Mouse (Mus musculus) forebrain, embryonic 15.5 days (tissue): Measurements from ENCODE around the gene Nfib. TPM values are rescaled to one million over a fixed set of nuclear protein-coding genes. Genes with fewer than 3 reads are reported as not detected.

Experiments used
- ATAC-seq: fragments of 200-750 bp; cut with Nextera tagmentation; replicated peaks from 2 replicates; pipeline ENCODE4 v1.8.0; 2017; ENCODE audit warnings: mild to moderate bottlenecking, moderate TSS enrichment, moderate library complexity
- H3K27ac ChIP-seq: fragments of 300-500 bp; sonication (generic); replicated peaks from 2 replicates; pipeline ENCODE4 v1.5.1; 2015; ENCODE audit warnings: mild to moderate bottlenecking, inconsistent platforms
- H3K27me3 ChIP-seq: fragments of 300-500 bp; sonication (generic); 2 replicates; pipeline ENCODE4 v1.6.1; 2015; ENCODE audit warnings: inconsistent platforms
- H3K36me3 ChIP-seq: fragments of 300-500 bp; sonication (generic); 2 replicates; pipeline ENCODE4 v1.6.1; 2015; ENCODE audit warnings: mild to moderate bottlenecking, inconsistent platforms
- H3K4me1 ChIP-seq: fragments of 300-500 bp; sonication (generic); 2 replicates; pipeline ENCODE4 v1.6.1; 2015; ENCODE audit warnings: inconsistent platforms
- H3K4me2 ChIP-seq: fragments of 300-500 bp; sonication (generic); replicated peaks from 2 replicates; pipeline ENCODE4 v1.6.1; 2015; ENCODE audit warnings: mild to moderate bottlenecking, inconsistent platforms
- H3K4me3 ChIP-seq: fragments of 300-500 bp; sonication (generic); 2 replicates; pipeline ENCODE4 v1.5.1; 2015; ENCODE audit warnings: mild to moderate bottlenecking, inconsistent platforms
- H3K9ac ChIP-seq: fragments of 300-500 bp; sonication (generic); replicated peaks from 2 replicates; pipeline ENCODE4 v1.6.1; 2015; ENCODE audit warnings: mild to moderate bottlenecking, inconsistent platforms
- H3K9me3 ChIP-seq: fragments of 300-500 bp; sonication (generic); 2 replicates; pipeline ENCODE4 v1.6.1; 2016; ENCODE audit warnings: inconsistent platforms
- WGBS: fragments of 180-500 bp; shearing (Covaris S2); methylation state at CpG from one replicate; pipeline ENCODE4 v1.1.7; 2015; ENCODE audit warnings: mixed read lengths; 5-methylcytosine and 5-hydroxymethylcytosine counted together
- polyA plus RNA-seq: library from polyadenylated mRNA; unstranded; fragments of >200 nt; fragmentation: Nextera tagmentation; extraction: Ambion mirVana; gene quantifications from 2 replicates; pipeline ENCODE4 v1.2.1, GENCODE M21; 2015

Nfib gene
- 282 and 283 TPM in 2 replicates for polyA plus RNA-seq

GRCm38 (mm10) chr4:82704841-82705794, at the start of gene Nfib:
Nfib (minus strand) TSS chr4:82705750.
- Histone ChIP-seq H3K4me3 (peak within 1 kb of the TSS; percentile 26), H3K9ac (no peak within 1 kb of the TSS)
- peak; percentile 92 for ATAC-seq

GRCm38 (mm10) chr4:82735764-82736163, 30.2 kb upstream of the Nfib start:
- H3K27ac ChIP-seq, result no peak overlapping the region
- no peak for ATAC-seq
- peaks cover 6% of the 10 kb centered on the region; the same call in 1 of the 2 replicates for H3K4me1 ChIP-seq
- H3K4me2 ChIP-seq, result no peak overlapping the region
- 84% methylated on average over 5 of the region's 5 CpGs for WGBS
- H3K9ac ChIP-seq, result no peak overlapping the region
- H3K27me3 ChIP-seq, result no peaks in the 10 kb centered on the region
- no peaks in the 10 kb centered on the region for H3K36me3 ChIP-seq
- H3K4me3 ChIP-seq, result no peak overlapping the region
- no peaks in the 10 kb centered on the region for H3K9me3 ChIP-seq

More at GRCm38 (mm10) chr4:82704841-82705794, at the start of gene Nfib:
- WGBS, result 8% methylated on average over 23 of the region's 23 CpGs
- Histone ChIP-seq H3K36me3 (no peaks in the 10 kb centered on the region), H3K27ac (peak within 1 kb of the TSS; percentile 82), H3K4me2 (peak within 1 kb of the TSS; percentile 37), H3K9me3 (no peaks in the 10 kb centered on the region), H3K27me3 (no peaks in the 10 kb centered on the region), H3K4me1 (peaks cover 36% of the 10 kb centered on the region)

- no peak overlapping the region for H3K4me2 ChIP-seq
- H3K9me3 ChIP-seq, result no peaks in the 10 kb centered on the region
- H3K9ac ChIP-seq, result no peak overlapping the region
- 85% methylated on average over 22 of the region's 22 CpGs for WGBS
- peaks cover 6% of the 10 kb centered on the region; the same call in 1 of the 2 replicates for H3K4me1 ChIP-seq
- no peaks in the 10 kb centered on the region for H3K27me3 ChIP-seq
- no peaks in the 10 kb centered on the region for H3K36me3 ChIP-seq
- H3K4me3 ChIP-seq, result no peak overlapping the region
- ATAC-seq, result no peak
- no peak overlapping the region for H3K27ac ChIP-seq
Observed at GRCm38 (mm10) chr4:82734765-82735481, 29.4 kb upstream of the Nfib start.

DNA sequence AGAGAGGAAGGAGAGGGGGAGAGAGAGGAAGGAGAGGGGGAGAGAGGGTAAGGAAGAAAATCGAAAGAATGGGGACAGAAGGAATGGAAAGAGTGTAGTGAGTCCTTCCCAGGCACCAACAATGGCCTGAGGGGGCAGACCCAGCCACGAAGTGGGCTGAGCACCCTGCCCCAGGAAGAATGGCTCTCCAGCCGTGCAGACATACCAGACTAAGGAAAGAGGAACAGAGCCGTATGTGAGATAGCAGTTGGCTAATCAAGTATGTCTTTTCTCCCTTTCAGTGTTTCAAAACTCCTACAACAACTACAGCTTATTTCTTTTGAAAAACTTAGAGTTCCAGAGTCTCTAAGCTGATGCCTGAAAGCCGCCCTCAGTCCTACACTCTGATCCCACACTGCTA, 28.8 kb upstream of the Nfib start:
- Histone ChIP-seq H3K9me3 (no peaks in the 10 kb centered on the region), H3K27ac (no peak overlapping the region), H3K27me3 (no peaks in the 10 kb centered on the region), H3K4me3 (no peak overlapping the region), H3K36me3 (no peaks in the 10 kb centered on the region), H3K4me1 (peaks cover 6% of the 10 kb centered on the region; the same call in 1 of the 2 replicates), H3K4me2 (no peak overlapping the region), H3K9ac (no peak overlapping the region)
- WGBS, result 50% methylated on average over 5 of the region's 5 CpGs
- ATAC-seq, result no peak

DNA sequence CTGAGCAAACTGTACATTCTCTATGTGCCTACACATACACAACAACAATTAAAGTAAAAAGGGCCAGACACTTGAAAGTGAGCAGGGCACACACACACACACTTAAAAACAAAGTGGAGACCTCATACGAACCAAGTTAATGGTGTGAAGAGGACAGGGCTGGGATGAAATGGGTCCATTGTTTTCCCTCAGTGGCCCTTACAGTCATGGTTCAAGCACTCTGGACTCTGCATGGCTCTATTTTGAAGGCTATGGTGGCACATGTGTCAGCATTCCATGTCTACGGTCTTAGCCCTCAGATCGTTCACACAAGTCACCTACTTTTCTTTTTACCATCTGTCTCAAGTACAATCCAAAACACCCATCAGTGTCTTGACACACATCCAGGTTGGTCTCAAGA, 28.1 kb upstream of the Nfib start:
- Histone ChIP-seq H3K36me3 (no peaks in the 10 kb centered on the region), H3K27me3 (no peaks in the 10 kb centered on the region), H3K9ac (no peak overlapping the region), H3K4me3 (no peak overlapping the region), H3K4me1 (peaks cover 6% of the 10 kb centered on the region; the same call in 1 of the 2 replicates), H3K4me2 (no peak overlapping the region), H3K9me3 (no peaks in the 10 kb centered on the region), H3K27ac (no peak overlapping the region)
- 68% methylated on average over 3 of the region's 3 CpGs for WGBS
- no peak for ATAC-seq

DNA sequence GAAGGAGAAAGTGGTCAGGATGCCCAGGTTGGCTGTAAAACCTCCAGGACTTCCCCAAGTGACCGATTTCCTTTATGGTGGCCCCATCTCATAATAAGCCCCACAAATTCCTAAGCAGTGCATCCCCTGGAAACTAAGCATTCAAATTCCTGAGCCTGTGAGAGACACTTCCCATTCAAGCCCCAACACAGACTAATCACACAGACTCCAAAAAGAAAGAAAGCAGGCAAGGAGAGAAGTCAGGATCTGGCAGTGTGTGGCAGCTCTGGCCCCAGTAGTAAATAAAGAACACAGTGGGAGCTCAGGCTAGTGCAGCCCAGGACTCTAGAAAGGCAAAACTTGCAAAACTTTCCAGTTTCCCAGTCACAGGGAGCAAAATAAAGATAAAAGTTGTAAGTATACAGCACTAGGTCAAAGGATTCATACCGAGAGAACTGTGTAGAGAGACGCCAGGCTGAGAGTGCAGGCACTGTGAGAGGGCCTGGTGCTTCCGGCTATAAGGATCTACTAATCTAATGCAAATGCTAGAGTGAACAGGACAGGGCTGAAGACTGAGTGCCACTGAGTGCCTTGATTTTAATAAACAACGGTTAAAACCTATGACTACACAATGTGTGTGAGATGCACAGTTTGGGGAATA, 24.8 kb upstream of the Nfib start:
- WGBS, result 18% methylated on average over 5 of the region's 5 CpGs
- Histone ChIP-seq H3K9ac (no peak overlapping the region), H3K27me3 (no peaks in the 10 kb centered on the region), H3K27ac (peak overlapping the region; percentile 4; the same call in 1 of the 2 replicates), H3K4me2 (no peak overlapping the region), H3K9me3 (no peaks in the 10 kb centered on the region), H3K36me3 (no peaks in the 10 kb centered on the region), H3K4me3 (no peak overlapping the region), H3K4me1 (peaks cover 6% of the 10 kb centered on the region; the same call in 1 of the 2 replicates)
- no peak for ATAC-seq

- Histone ChIP-seq H3K4me2 (no peak overlapping the region), H3K27me3 (no peaks in the 10 kb centered on the region), H3K9ac (no peak overlapping the region), H3K4me3 (no peak overlapping the region), H3K4me1 (no peaks in the 10 kb centered on the region), H3K9me3 (no peaks in the 10 kb centered on the region), H3K27ac (no peak overlapping the region), H3K36me3 (no peaks in the 10 kb centered on the region)
- WGBS, result 63% methylated on average over 10 of the region's 10 CpGs
- ATAC-seq, result no peak
Observed at GRCm38 (mm10) chr4:82724058-82724457, 18.5 kb upstream of the Nfib start.

GRCm38 (mm10) chr4:82723048-82723447, 17.5 kb upstream of the Nfib start:
- Histone ChIP-seq H3K4me2 (no peak overlapping the region), H3K27ac (no peak overlapping the region), H3K4me3 (no peak overlapping the region), H3K9me3 (no peaks in the 10 kb centered on the region), H3K9ac (no peak overlapping the region), H3K4me1 (no peaks in the 10 kb centered on the region), H3K27me3 (no peaks in the 10 kb centered on the region), H3K36me3 (no peaks in the 10 kb centered on the region)
- 82% methylated on average over 8 of the region's 8 CpGs for WGBS
- ATAC-seq, result no peak

GRCm38 (mm10) chr4:82715833-82716232, 10.3 kb upstream of the Nfib start:
- H3K4me3 ChIP-seq, result no peak overlapping the region
- H3K9ac ChIP-seq, result no peak overlapping the region
- H3K9me3 ChIP-seq, result no peaks in the 10 kb centered on the region
- no peaks in the 10 kb centered on the region for H3K4me1 ChIP-seq
- H3K36me3 ChIP-seq, result no peaks in the 10 kb centered on the region
- no peak overlapping the region for H3K27ac ChIP-seq
- no peak for ATAC-seq
- H3K4me2 ChIP-seq, result no peak overlapping the region
- 80% methylated on average over 2 of the region's 2 CpGs for WGBS
- no peaks in the 10 kb centered on the region for H3K27me3 ChIP-seq

DNA sequence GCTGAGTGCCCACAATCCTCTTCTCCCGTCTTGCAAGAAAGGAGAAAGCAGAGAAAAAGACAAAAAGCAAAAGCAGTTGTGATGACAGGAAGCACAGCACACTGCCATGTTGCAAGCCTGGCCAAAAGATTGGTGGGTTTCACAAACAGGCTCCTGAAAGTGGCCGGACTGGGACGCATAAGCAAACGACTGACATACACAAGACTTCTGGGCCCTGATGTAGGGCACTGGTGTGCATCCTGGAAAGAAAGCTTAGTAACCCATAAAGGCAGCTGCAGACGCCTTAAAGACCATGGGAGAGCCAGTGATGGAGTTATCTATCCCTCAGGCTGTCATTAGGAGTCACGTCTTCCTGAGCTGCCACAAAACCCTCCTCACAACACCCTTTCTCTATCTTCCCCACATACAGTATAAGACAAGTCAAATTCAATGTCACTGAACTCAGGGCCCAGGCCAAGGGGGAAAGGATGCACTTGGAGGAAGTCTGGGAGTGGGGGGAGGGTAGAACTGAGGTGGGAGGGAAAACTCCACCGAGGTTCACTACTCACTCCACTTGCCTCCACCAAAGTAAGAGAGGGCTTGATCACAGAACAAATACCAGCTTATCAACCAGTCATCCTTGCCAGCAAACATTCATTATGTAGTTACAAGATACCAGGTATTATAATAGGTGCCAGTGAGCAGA, 6.2 kb upstream of the Nfib start:
- Histone ChIP-seq H3K27me3 (no peaks in the 10 kb centered on the region), H3K4me3 (no peak overlapping the region), H3K27ac (no peak overlapping the region), H3K9ac (no peak overlapping the region), H3K9me3 (no peaks in the 10 kb centered on the region), H3K4me1 (peaks cover 6% of the 10 kb centered on the region), H3K4me2 (no peak overlapping the region), H3K36me3 (no peaks in the 10 kb centered on the region)
- no peak for ATAC-seq
- WGBS, result 86% methylated on average over 7 of the region's 7 CpGs

DNA sequence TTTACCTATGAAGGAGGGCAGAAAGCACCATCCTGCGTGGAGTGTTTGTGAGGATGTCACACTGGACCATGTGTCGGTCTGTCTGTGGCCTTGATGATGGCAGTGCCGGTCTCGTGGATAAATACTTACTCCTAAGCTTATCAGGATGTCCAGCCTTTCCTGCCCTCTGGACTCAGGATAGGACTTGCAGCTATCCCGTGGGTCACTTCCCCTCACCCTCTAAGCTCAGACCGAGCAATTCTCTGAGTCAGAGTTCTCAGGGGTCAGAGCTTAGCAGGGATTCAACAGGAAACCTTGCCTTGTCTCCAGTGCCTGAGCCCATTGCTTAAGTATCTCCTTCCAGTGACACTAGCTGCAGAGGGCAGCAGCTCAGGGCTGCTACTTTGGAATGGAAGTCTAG, 4.1 kb upstream of the Nfib start:
- Histone ChIP-seq H3K9me3 (no peaks in the 10 kb centered on the region), H3K36me3 (no peaks in the 10 kb centered on the region), H3K27me3 (no peaks in the 10 kb centered on the region), H3K4me2 (no peak overlapping the region), H3K4me1 (peaks cover 26% of the 10 kb centered on the region), H3K4me3 (no peak overlapping the region), H3K27ac (no peak overlapping the region), H3K9ac (no peak overlapping the region)
- 87% methylated on average over 6 of the region's 6 CpGs for WGBS
- ATAC-seq, result no peak
